Mouse (Mus musculus) intestine, embryonic 16.5 days (tissue): ENCODE results near the gene Zbtb7a. TPM values are rescaled to one million over a fixed set of nuclear protein-coding genes. Genes with fewer than 3 reads are reported as not detected.

Source experiments
- ATAC-seq: fragments of 200-750 bp; cut with Nextera tagmentation; 2 replicates; pipeline ENCODE4 v1.8.0; 2017; ENCODE audit warnings: moderate TSS enrichment, moderate library complexity
- H3K27ac ChIP-seq: fragments of 300-500 bp; sonication (generic); 2 replicates; pipeline ENCODE4 v1.5.1; 2014; ENCODE audit warnings: mild to moderate bottlenecking, low read length
- H3K27me3 ChIP-seq: fragments of 300-500 bp; sonication (generic); replicated peaks from 2 replicates; pipeline ENCODE4 v1.6.1; 2014; ENCODE audit warnings: low read length, control low read depth, mixed read lengths; ENCODE audit not compliant: control insufficient read depth, insufficient read depth
- H3K36me3 ChIP-seq: fragments of 300-500 bp; sonication (generic); 2 replicates; pipeline ENCODE4 v1.6.1; 2014; ENCODE audit warnings: low read length, control low read depth; ENCODE audit not compliant: control insufficient read depth, insufficient read depth
- H3K4me1 ChIP-seq: fragments of 300-500 bp; sonication (generic); 2 replicates; pipeline ENCODE4 v1.6.1; 2014; ENCODE audit warnings: low read length, control low read depth, mixed read lengths; ENCODE audit not compliant: control insufficient read depth, insufficient read depth
- H3K4me2 ChIP-seq: fragments of 300-500 bp; sonication (generic); 2 replicates; pipeline ENCODE4 v1.6.1; 2014; ENCODE audit warnings: low read depth, low read length, control low read depth
- H3K4me3 ChIP-seq: fragments of 300-500 bp; sonication (generic); 2 replicates; pipeline ENCODE4 v1.5.1; 2014; ENCODE audit warnings: mild to moderate bottlenecking, low read length
- H3K9ac ChIP-seq: fragments of 300-500 bp; sonication (generic); 2 replicates; pipeline ENCODE4 v1.6.1; 2014; ENCODE audit warnings: low read depth, low read length
- H3K9me3 ChIP-seq: fragments of 300-500 bp; sonication (generic); 2 replicates; pipeline ENCODE4 v1.6.1; 2016; ENCODE audit warnings: low read length, control low read depth; ENCODE audit not compliant: control insufficient read depth
- WGBS: fragments of 180-500 bp; shearing (Covaris S2); extraction: QIAGEN DNeasy Blood & Tissue Kit; methylation state at CpG from one replicate; pipeline ENCODE4 v1.1.7; 2014; 5-methylcytosine and 5-hydroxymethylcytosine counted together
- polyA plus RNA-seq: library from polyadenylated mRNA; unstranded; fragments of >200 nt; fragmentation: Nextera tagmentation; extraction: Ambion mirVana; gene quantifications from 2 replicates; pipeline ENCODE4 v1.2.1, GENCODE M21; 2015

The Zbtb7a gene
- polyA plus RNA-seq, 1 experiment from 2014 or later: 47.4 TPM

DNA sequence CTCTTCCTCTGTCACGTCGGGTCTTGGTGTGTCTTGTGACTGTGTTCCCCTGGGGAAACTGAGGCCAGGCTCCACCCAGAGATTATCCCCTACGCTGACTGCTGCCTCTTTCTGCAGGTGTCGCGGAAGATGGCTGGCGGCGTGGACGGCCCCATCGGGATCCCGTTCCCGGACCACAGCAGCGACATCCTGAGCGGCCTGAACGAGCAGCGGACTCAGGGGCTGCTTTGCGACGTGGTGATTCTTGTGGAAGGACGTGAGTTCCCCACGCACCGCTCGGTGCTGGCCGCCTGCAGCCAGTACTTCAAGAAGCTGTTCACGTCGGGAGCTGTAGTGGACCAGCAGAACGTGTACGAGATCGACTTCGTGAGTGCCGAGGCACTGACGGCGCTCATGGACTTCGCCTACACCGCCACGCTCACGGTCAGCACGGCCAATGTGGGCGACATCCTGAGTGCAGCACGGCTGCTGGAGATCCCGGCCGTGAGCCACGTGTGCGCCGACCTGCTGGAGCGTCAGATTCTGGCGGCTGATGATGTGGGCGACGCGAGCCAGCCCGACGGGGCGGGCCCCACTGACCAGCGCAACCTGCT is 8.9 kb downstream of the Zbtb7a start:
- no peak overlapping the region for H3K27ac ChIP-seq
- H3K36me3 ChIP-seq: peaks cover 49% of the 10 kb centered on the region
- no peak overlapping the region for H3K4me2 ChIP-seq
- H3K9me3 ChIP-seq: no peaks in the 10 kb centered on the region
- H3K9ac ChIP-seq: no peak overlapping the region
- peaks cover 55% of the 10 kb centered on the region for H3K4me1 ChIP-seq
- no peaks in the 10 kb centered on the region for H3K27me3 ChIP-seq
- WGBS: 95% methylated on average over 52 of the region's 52 CpGs
- ATAC-seq: no peak
- no peak overlapping the region for H3K4me3 ChIP-seq

DNA sequence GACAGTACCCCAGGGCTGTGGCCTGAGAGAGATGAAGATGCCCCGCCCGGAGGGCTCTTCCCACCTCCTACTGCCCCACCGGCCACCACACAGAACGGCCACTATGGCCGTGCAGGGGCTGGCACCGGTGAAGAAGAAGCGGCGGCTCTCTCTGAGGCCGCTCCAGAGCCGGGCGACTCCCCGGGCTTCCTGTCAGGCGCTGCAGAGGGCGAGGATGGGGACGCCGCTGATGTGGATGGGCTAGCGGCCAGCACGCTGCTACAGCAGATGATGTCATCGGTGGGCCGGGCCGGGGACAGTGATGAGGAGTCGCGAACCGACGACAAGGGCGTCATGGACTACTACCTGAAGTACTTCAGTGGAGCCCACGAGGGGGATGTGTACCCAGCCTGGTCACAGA is 9.6 kb downstream of the Zbtb7a start:
- ATAC-seq: no peak
- H3K27me3 ChIP-seq: no peaks in the 10 kb centered on the region
- peaks cover 49% of the 10 kb centered on the region for H3K36me3 ChIP-seq
- peaks cover 48% of the 10 kb centered on the region for H3K4me1 ChIP-seq
- H3K4me2 ChIP-seq: peak overlapping the region; percentile 48; the same call in 1 of the 2 replicates
- H3K9me3 ChIP-seq: no peaks in the 10 kb centered on the region
- peak overlapping the region; percentile 2; the same call in 1 of the 2 replicates for H3K27ac ChIP-seq
- H3K9ac ChIP-seq: 0 out of 2 replicates have a peak overlapping the region, but pooled peaks have one; percentile 43
- no peak overlapping the region for H3K4me3 ChIP-seq
- 91% methylated on average over 27 of the region's 27 CpGs for WGBS

DNA sequence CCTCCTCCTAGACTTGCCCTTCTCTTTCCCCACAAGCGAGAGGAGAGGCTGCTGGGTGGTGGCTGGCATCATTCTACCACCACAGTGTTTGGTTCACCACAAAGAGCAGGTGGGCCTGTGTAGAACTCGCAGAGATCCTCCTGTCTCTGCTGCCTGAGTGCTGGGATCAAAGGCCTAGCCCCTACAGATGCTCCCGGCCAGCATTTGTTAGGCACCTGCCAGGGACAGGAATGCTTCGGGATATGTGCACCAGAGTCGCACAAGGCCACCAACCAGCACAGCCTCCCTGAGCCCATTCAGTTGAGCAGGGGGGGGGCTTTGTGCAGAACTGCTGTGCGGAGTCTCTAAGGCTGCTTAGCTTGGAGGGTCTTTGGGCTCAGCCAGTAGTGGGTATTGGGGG is 10.3 kb downstream of the Zbtb7a start:
- peak overlapping the region; percentile 43 for H3K9ac ChIP-seq
- WGBS: 83% methylated on average over 6 of the region's 6 CpGs
- peaks cover 42% of the 10 kb centered on the region for H3K4me1 ChIP-seq
- peak overlapping the region; percentile 48 for H3K4me2 ChIP-seq
- peaks cover 54% of the 10 kb centered on the region for H3K36me3 ChIP-seq
- peak overlapping the region; percentile 28; the same call in 1 of the 2 replicates for H3K4me3 ChIP-seq
- no peaks in the 10 kb centered on the region for H3K9me3 ChIP-seq
- ATAC-seq: no peak
- H3K27ac ChIP-seq: peak overlapping the region; percentile 85
- no peaks in the 10 kb centered on the region for H3K27me3 ChIP-seq

DNA sequence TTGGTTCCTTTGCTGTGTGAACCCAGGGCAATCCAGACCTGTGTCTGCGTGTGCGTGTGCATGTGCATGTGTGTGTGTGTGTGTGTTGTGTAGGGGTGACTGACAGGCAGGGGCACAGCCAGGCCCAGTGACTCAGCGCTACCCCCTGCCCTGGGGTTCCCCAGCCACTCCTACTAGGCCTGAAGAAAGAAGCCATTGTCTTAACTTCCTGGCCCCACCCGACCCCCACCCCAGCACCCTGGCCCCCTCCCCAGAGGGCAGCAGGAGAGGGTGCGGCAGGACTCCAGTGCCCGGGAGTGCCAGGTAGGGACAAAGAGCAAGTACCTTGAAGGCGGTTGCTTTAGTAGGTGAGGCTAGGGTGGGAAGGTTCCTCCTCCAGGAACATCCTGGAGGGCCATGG is 10.8 kb downstream of the Zbtb7a start:
- H3K27ac ChIP-seq: peak overlapping the region; percentile 85
- H3K36me3 ChIP-seq: peaks cover 55% of the 10 kb centered on the region
- peaks cover 38% of the 10 kb centered on the region for H3K4me1 ChIP-seq
- no peaks in the 10 kb centered on the region for H3K9me3 ChIP-seq
- H3K27me3 ChIP-seq: no peaks in the 10 kb centered on the region
- ATAC-seq: peak; percentile 64
- H3K9ac ChIP-seq: peak overlapping the region; percentile 61
- peak overlapping the region; percentile 48 for H3K4me2 ChIP-seq
- peak overlapping the region; percentile 28 for H3K4me3 ChIP-seq
- 57% methylated on average over 7 of the region's 7 CpGs for WGBS

DNA sequence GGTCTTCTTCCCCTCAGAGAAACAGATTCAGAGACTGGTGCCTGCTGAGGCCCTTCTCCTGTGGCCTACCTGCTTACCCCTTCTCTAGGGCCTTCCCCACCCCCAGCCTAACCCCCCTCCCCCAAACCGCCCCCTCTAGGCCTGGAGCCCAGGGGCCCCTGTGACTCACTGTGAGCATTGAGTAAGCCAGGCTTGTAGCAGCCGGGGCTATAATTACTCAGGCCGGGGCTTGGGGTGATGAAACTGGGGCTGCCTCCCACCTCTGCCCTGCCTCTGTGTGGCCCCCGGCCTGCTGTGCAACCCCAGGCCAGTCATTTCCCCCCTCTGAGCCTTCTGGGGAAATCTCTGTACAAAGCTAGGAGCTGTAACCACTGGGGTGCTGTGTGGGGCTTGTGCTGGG is 11.3 kb downstream of the Zbtb7a start:
- peaks cover 33% of the 10 kb centered on the region for H3K4me1 ChIP-seq
- H3K36me3 ChIP-seq: peaks cover 55% of the 10 kb centered on the region
- peak overlapping the region; percentile 85 for H3K27ac ChIP-seq
- peak overlapping the region; percentile 61 for H3K9ac ChIP-seq
- 57% methylated on average over 4 of the region's 4 CpGs for WGBS
- H3K9me3 ChIP-seq: no peaks in the 10 kb centered on the region
- no peaks in the 10 kb centered on the region for H3K27me3 ChIP-seq
- ATAC-seq: peak; percentile 11
- peak overlapping the region; percentile 28 for H3K4me3 ChIP-seq
- peak overlapping the region; percentile 48 for H3K4me2 ChIP-seq

DNA sequence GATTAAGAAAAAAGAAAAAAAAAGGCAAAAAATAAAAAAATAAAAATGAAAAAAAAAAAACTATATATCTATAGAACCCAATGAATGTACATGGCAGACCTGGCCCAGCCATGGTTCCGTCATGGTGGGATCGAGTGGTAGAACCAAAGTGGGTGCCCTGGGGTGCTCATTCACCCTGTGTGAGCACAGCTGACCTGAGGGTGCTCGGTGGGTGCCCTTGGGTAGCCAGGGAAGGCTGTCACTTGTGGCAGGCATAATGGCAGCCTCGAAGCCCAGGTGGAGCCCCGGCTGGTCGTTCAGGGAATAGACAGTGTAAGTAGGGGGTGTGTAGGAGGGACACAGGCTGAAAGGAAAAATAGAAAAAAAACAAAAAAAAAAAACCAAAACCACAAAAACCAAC is 16.2 kb downstream of the Zbtb7a start:
- WGBS: 74% methylated on average over 6 of the region's 6 CpGs
- Histone ChIP-seq H3K4me3 (no peak overlapping the region), H3K36me3 (peaks cover 53% of the 10 kb centered on the region), H3K4me2 (no peak overlapping the region), H3K27me3 (no peaks in the 10 kb centered on the region), H3K9me3 (no peaks in the 10 kb centered on the region), H3K27ac (no peak overlapping the region), H3K9ac (no peak overlapping the region), H3K4me1 (peaks cover 9% of the 10 kb centered on the region; the same call in 1 of the 2 replicates)
- ATAC-seq: no peak

DNA sequence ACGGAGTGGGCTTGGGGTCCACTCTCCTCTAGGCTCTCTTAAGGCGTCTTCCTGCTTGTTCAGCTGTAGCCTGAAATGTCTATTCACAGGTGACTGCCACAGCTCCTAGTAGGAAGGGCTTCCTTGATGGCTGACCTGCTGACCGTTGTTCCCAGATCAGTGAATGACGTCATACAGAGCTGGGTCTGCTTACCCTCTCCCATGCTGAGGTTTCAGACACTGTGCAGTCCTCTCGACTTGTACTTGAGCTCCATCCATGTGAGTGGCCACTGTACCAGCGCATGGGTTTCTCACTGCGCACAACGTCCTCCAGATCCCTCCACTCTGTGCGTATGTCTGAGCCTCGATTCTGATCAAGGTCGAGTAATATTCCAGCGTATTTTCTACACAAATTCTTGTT is 17.6 kb downstream of the Zbtb7a start:
- H3K9ac ChIP-seq: peak overlapping the region; percentile 3; the same call in 1 of the 2 replicates
- peak overlapping the region; percentile 52 for H3K27ac ChIP-seq
- H3K4me3 ChIP-seq: no peak overlapping the region
- peak; percentile 15; the same call in 1 of the 2 replicates for ATAC-seq
- no peaks in the 10 kb centered on the region for H3K9me3 ChIP-seq
- 67% methylated on average over 12 of the region's 12 CpGs for WGBS
- H3K36me3 ChIP-seq: peaks cover 49% of the 10 kb centered on the region
- H3K4me2 ChIP-seq: no peak overlapping the region
- 0 out of 2 replicates have a peak, but pooled peaks cover 3% of the 10 kb centered on the region for H3K4me1 ChIP-seq
- no peaks in the 10 kb centered on the region for H3K27me3 ChIP-seq

DNA sequence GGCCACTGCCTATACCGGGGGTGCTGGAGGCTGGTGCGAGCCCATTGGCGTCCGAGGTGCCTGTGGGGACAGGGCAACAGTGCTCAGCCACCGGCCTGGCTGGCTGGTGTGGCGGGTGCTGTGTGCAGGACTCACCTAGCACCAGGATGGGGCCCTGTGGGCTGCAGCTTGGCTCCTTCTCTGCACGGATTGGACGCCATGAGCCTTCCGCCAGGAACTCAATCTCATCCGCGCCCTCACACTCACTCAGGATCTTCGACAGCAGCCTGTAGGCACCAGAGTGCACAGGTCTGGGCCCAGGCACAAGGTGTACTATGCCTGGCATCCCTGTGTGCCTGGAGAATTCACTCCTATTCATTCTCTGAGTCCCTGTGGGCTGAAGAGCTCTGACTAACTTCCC is 19.3 kb downstream of the Zbtb7a start:
- Histone ChIP-seq H3K27me3 (no peaks in the 10 kb centered on the region), H3K36me3 (peaks cover 43% of the 10 kb centered on the region), H3K4me1 (0 out of 2 replicates have a peak, but pooled peaks cover 10% of the 10 kb centered on the region), H3K27ac (peak overlapping the region; percentile 18; the same call in 1 of the 2 replicates), H3K4me3 (no peak overlapping the region), H3K9me3 (no peaks in the 10 kb centered on the region), H3K9ac (peak overlapping the region; percentile 21; the same call in 1 of the 2 replicates), H3K4me2 (no peak overlapping the region)
- WGBS: 87% methylated on average over 12 of the region's 12 CpGs
- no peak for ATAC-seq

DNA sequence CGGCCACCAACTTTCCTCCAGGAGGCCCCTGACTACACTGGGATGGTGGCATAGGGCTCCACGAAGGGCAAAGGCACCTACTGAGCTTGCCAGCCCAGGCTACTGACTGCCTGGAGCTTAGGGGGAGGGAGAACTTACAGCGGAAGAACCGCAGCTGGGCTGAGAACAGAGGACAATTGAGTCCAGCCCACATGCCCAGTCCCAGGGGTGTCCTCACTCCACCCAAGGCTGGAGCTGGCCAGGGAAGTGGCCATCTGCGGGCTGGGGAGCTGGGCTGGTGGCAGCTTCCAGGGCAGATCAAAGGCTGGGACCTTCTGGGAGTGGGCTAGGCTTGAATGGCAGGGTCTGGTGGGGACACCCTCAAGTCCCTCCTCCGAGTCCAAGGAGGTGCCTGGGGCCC is 19.7 kb downstream of the Zbtb7a start:
- H3K4me2 ChIP-seq: no peak overlapping the region
- WGBS: 81% methylated on average over 6 of the region's 6 CpGs
- peaks cover 12% of the 10 kb centered on the region; the same call in 1 of the 2 replicates for H3K4me1 ChIP-seq
- no peaks in the 10 kb centered on the region for H3K27me3 ChIP-seq
- H3K4me3 ChIP-seq: no peak overlapping the region
- peak overlapping the region; percentile 18; the same call in 1 of the 2 replicates for H3K27ac ChIP-seq
- peaks cover 43% of the 10 kb centered on the region for H3K36me3 ChIP-seq
- ATAC-seq: no peak
- H3K9me3 ChIP-seq: no peaks in the 10 kb centered on the region
- H3K9ac ChIP-seq: peak overlapping the region; percentile 21; the same call in 1 of the 2 replicates
